In genomic region chr2:143701141-143701540, GRCm38 (mm10) we compare ENCODE assay signal across 12 mouse cellular contexts.
A peak's percentile ranks its signal among the peaks of the same experiment; 100 is the strongest.
DNase-seq lines count a peak whose midpoint lies in the region; TF ChIP-seq lines count a peak whose summit lies in the region.
"Had no signal": no experiment of that assay in that cellular context is flagged by ENCODE, and none has a peak within 500 bp of the region (broad histone marks: within the 10 kb centered on the region; RNA-seq: fewer than 3 reads in every experiment).

No protein-coding gene starts in this region.

- peak; percentile 38 for DNase-seq in layer of hippocampus, adult 11-12 months (ENCODE audit: low spot score)
- no peak for DNase-seq in layer of hippocampus, postnatal 10 days (ENCODE audit: low spot score in 2 of 2)
- DNase-seq in brain, adult 2 months (ENCODE audit: low read depth, low spot score): peak; percentile 94
- peak; percentile 34 for DNase-seq in brain, embryonic 14.5 days (ENCODE audit: low read depth)
- peak; percentile 65 to 80 for DNase-seq in cerebellum, postnatal 14 days
- no peak for DNase-seq in adrenal gland, postnatal 4 days (ENCODE audit: low spot score in 2 of 2)
- DNase-seq in testis, postnatal 14 days (ENCODE audit: low spot score): no peak
- DNase-seq: adrenal gland, adult 2 months; gastrocnemius, postnatal 36 days; kidney, adult 11 months; kidney, postnatal 14 days; liver, postnatal 0 days had no signal

- no peak for TF ChIP-seq CTCF in brain, embryonic 14.5 days (IDR thresholded peaks at IDR 0.05; ENCODE audit: borderline replicate concordance, extremely low read depth, insufficient read depth, insufficient read length)

- no peak for TF ChIP-seq POLR2A in brain, embryonic 14.5 days (IDR thresholded peaks at IDR 0.05; ENCODE audit: borderline replicate concordance, extremely low read depth, insufficient read depth, insufficient read length, poor library complexity, severe bottlenecking)

Comparison
In these comparisons a context has a peak if more than half of its experiments do, and no peak if none do; other contexts are left out.
1. DNase-seq: peak in layer of hippocampus, adult 11-12 months (single experiment), brain, adult 2 months (single experiment), brain, embryonic 14.5 days (single experiment) and cerebellum, postnatal 14 days (2 of 2); none in layer of hippocampus, postnatal 10 days (0 of 2), adrenal gland, postnatal 4 days (0 of 2) and testis, postnatal 14 days (single experiment).